Mouse (Mus musculus) adrenal gland (tissue): ENCODE measurements around the gene Spata46.

Experiments used
- intact Hi-C: fragments of 180-260 bp; cut with DNase I; formaldehyde crosslinking; loops from one replicate; pipeline ENCODE4 v1.15.1; 2025

Gene Spata46

DNA sequence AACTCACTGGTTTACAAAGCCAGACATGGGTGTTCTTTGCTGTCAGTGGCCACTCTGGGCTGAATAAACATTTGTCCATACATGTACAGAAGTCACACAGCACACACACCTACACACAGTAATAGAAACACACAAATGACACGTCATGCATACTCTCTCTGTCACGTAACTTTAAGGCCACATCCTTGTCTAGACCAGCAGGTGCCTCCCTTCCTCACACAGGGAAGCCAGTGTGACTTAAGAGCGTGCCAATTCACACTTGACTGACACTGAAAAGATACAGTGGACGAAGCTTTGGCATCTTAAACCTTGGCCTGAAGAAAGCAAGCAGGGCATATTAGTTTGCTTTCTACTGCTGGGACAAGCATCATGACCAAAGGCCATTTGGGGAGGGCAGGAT lies 24.2 kb downstream of the Spata46 start:
- intact Hi-C loops = no loop called here

DNA sequence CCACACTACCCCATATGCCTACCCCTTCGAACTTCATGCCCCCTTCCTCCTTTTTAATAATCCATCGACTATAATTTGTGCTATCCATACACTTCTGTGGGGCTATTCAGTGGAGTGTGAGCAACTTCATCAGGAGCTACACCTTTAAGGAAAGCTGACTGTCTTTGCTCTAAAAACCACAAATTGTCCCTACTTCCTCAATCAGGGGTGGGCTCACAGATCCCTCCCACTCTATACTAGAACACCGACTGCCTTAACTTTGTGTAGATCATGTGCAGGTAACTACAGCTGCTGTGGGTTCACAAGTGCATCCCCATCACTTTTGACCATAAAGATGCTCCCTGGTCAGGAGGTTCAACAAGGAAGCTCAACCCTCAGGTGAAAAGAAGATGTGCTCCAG lies 31.3 kb downstream of the Spata46 start:
- intact Hi-C loops = no loop called here

DNA sequence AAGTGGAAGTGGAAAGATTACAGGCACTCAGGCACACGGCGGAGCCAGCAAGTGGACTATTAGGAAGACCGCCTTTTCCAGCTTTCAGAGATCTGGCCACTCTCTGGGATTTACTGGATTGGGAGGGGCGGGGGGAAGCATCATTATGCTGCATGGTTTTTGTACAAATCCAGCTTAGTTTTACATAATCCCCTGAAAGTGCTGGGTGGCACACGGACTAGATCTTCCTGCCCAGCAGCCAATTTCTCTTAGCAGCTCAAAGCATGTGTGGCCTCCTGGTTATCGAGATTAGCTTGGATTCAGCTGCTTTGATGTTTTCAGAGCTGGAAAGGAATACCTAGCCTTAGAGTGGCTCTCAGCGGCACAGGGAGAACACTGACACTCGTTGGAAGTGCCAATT lies 34.5 kb downstream of the Spata46 start:
- intact Hi-C loops = no loop called here

DNA sequence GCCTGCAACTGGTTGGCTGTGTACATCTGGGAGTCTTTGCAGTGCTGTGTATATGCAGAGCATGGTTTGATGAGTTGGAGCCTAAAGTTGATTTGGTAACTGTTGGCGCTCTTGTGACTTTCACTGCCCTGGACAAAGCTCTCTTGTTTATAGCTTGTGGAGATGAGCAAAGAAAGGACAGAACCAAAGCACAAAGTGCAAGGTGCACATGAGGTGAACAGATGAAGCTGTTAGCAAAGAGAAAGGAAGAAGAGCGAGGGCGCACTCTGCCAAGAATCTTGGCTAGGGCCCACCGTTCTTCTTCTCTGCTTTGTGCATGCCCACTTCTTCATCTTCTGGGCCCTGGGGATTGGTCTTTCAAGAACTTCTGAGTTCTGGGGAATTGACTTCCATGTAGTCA lies 35.3 kb downstream of the Spata46 start:
- intact Hi-C loops = no loop called here

DNA sequence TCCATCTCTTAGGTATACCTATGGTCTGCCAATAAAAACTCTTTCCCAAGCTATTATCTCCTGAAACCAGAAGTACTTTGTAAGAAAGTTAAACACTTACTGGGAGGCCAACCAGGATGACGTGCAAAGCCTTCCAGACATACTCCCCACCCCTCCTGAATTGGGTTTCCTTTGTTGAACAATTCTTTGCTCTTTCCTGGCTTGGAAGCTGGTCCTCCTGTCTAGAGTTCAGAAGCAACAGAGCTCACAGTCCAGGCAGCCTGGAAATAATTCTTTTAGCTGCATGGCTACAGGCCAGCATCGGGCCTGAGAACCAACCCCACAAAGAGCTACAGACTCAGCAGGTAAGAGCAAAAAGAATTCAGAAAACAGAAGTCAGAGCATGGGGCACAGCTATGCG lies 37.7 kb downstream of the Spata46 start:
- intact Hi-C loops = no loop called here

DNA sequence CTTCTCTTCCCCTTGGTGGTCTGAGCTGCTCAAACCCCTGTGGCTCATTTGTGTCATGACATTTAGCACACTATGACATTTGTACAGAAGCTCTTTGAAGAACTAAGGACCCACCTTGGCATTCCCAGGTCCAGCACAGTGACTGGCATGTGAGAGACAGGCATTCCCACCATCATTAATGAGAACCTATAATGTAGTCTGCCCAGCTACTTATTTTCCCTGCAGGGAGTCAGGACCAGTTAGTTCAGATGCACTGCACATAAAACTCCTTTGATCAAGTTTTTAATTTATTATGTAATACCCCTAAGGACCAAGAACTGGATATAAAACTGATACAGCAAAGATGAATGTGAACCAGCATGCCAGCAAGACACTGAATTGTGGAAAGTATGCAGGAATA lies 42.5 kb downstream of the Spata46 start:
- intact Hi-C loops = no loop called here

DNA sequence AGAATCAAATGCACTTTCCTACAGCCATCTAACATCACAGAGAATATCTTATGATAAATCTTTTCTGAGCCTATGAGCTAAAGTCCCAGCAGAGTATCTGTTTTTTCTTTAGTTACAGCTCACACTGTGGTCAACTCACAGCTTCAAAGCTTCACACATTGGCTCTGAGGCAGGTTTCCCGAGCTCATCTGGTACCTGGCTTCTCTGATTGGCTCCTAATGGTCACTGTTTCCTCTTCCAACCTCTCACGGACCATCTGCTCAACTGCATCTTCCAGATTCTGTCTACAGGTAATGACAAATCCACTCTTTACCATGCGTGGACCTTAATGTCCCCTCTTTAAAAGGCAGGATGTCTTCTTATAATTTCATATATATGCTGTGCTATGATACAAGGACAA lies 44.7 kb downstream of the Spata46 start:
- intact Hi-C loops = no loop called here

DNA sequence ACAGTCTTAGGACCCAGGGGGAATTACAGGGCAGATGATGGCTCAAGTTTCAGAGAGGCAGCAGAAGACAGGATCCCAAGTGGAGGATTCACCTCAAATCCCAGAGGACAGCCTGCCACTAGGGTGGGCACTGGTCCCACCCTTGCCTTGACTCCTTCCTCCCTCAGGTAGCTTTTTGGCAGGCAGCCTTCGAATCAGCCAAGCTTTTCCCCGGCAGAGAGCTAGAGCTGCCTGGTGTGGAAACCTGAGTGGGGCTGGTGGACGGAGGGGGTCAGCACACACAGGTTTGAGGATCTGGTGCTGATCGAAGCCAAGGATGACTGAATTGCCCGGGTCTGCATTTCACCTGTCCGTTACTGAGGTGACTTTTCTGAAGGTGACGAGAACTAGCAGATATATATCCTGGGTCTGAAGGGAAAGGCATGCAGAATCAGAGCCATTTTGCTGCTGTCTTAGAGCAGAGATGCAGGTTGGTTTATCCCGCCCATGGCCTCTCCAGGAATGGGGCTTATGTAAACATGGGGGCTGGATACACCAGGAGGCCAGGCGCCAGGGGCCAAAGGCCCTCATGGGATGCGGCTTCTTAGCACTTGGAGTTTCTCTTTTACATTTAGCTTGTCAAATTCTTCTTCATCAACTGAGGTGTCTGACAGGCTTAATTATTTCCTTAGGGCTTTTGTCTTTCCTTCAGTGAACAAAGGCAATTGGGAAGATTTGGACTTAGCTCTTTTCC lies 51.7 kb downstream of the Spata46 start:
- intact Hi-C loops = no loop called here
